Mouse (Mus musculus): ENCODE measurements around the gene Srebf1.

Gene Srebf1

DNA sequence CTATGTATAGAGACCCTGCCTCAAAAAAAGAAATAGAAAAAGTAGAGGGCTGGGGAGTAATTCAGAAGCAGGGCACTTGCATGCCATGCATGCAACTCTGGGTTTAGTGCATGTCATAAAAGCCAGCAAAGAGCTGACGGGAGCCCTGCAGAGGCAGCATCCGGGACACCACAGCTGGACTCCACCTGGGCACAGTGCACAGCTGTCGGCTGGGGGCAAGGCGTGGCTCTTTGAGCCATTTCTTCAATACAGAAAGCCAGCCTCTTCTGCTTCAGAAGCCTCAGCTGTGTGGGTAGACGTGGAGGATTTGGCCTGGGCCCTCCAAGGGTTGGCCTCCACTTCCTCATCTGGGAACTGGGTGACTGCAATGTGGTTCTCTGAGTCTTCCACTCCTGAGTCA is 13.0 kb upstream of the Srebf1 start:
- no peak for DNase-seq (ENCODE audit: low read depth, low spot score)

DNA sequence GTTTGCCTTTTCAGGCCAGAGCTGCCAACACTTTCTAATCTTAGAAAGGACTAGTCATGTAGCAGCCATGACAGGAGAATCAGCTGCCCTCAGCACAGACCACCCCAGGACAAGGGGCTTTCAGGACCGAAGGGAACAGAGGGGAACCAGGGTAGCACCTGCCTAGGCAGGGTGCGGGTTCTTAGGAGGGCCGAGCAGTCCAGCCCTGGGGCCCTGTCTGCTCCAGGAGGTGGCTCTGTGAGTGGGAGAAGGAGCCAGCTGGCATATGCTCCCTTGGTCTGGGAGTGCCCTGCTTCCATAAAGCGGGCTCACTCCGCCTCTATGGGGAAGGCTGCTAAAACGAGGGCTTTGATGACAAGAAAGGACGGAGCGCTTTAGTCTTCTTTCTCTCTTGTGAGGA is 10.9 kb upstream of the Srebf1 start:
- DNase-seq (ENCODE audit: low read depth, low spot score), result no peak

DNA sequence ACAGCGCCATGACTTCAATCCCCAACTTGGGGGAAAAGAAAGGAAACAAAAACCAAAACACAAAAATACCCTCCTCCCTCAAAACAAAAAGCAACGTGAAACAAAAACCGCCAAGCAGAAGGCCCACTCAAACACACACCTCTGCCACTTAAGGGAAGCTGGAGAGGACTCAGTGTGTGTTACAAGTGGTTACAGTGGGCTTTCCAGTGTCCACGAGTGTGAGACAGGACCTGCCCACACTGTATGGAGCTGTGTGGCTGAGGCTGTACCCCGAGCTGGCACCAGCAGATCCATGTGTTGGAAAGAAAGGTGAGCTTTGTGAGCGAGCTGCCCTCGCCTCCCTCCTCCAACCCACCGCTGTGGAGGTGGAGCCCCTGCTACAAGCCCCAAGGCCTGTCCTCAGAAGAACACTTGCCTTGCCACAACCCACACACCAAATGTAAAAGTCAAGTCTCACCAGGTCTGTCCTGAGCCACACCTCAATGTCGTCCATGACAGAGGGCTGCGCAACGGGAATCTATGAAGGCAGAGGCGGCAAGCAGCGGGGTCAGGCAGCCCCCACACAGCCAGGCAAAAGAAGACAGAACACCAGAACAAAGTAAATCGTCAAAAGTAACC is 10.2 kb upstream of the Srebf1 start:
- DNase-seq (ENCODE audit: low read depth, low spot score), result no peak

DNA sequence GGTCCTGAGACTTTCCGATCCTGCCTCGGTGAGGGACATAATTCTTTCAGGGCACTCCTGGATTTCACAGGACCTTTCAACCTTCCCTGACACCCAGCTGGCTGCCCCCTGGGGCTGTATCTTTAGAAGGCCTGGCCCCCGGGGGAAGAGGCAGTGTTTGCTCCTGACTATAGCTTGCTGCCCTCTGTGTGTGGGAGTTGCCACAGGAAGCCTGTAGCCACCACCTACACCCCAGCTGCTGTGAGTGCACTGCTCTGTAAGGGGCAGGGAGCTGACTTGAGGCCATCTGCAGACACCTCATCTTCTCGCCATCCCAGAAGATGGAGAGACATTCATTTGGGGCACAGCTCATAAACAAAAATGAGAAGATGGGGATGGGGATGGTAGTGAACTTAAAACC is 9.6 kb upstream of the Srebf1 start:
- DNase-seq (ENCODE audit: low read depth, low spot score), result no peak

DNA sequence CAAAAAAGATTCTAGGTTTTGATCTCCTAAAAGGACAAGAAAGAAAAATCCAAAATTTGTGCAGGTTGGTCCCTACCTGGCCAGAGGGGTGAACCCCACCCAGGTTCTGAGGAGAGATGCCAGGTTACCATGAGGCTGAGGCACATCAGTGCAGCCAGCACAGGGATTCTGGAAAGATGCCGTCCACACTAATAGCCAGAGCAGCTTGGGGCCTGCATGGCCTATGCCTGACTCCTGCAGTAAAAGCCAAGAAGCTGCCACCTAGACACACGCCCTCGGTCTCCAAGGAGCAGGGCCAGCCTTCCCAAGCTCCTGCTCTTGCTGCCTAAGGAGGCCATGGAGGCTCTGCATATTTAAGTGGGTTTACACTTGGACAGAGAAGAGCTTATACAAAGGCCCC is 8.9 kb upstream of the Srebf1 start:
- DNase-seq (ENCODE audit: low read depth, low spot score), result no peak

DNA sequence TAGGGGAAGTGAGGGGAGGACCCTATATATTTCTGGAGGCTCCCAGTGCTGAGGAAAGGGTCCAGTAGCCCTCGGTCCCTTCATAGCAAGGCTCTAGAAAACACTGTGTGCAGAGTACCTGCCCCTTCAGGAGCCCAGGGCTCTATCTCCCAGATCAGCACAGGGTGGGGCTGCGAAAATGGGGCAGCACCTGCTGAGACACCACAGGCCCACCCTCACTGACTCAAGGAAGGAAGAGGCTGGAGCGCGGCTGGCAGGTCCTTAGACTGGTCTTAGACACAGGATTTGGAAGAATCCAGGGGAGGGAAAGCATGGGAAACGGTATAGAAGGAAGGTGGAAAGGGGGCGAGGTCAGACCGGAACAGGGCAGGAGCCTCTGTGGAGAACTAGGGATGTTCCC is 8.1 kb upstream of the Srebf1 start:
- no peak for DNase-seq (ENCODE audit: low read depth, low spot score)

DNA sequence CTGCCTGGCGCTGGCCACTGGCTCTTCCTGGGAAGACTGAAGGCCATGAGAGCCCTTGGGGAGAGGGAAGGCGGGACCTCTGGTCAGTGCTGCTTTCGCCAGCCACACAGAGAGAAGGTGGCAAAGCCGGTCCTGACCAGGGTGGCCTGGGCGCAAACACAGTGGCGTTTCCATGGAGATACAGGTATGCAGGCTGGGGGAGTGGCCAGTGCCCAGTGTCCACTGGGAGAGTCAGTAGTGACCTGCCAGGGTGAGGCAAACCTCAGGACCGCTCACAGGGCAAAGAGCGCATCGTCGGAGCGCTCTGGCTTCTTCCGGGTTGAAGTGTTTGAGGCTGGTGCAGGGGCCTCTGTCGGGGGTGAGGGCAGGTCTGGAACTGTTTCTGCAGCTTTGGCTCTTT is 7.4 kb upstream of the Srebf1 start:
- no peak for DNase-seq (ENCODE audit: low read depth, low spot score)

DNA sequence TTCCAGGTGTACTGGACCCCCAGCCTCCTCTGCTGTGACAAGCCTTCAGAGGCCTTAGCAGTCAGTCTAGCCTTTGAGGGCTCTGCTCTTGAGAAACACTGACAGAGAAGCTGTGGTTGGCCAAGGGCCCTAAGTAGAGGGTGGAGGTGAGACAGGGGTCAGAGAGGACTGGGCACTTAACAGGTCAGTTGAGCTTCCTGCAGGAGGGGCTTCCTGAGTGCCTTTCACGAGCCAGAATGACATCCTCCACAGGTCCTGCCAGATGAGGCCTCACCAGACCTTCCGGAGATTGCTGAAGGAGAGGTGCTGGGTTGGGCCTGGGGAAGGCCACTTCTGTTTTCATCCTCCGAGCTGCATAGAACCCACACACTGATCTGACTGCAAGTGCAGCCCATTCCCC is 6.1 kb upstream of the Srebf1 start:
- no peak for DNase-seq (ENCODE audit: low read depth, low spot score)

DNA sequence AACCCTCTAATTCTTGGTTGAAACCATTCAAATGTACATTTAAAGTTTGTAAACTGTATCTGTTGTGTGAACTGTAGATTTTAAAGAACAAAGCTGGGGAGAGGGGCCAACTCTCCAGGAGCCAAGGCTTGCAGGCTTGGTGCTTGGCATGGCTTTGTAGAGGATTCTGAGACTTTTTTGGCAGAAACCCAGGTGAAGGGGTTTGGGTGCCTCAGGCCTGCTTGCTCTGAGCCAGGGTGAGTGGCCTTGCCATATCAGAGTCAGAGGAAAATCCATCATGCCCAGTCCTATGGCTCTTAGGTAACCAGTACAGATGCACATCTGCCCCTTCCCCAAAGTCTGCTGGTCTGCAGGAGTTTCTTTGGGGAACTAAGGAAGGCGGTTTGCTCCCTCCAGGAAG is 3.5 kb upstream of the Srebf1 start:
- no peak for DNase-seq (ENCODE audit: low read depth, low spot score)

DNA sequence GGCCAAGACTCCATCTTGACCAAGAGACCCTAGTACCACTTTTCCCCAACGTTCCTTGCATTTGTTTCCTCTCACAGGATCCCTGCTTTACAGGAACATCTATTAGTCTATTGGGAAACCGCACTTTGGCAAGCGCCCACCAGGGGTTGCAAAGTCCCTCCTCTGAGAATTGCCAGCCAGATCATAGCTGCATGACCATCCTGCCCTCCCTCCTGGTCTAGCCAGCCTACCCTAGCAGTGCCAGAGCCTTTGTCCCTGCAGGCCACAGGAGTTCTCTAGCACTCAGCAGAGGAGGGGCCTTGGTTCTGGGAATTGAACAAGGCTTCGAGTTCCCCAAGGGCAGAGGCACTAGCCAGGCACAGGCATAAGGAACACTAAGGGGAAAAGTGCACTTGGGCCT is 2.3 kb upstream of the Srebf1 start:
- no peak for DNase-seq (ENCODE audit: low read depth, low spot score)

DNA sequence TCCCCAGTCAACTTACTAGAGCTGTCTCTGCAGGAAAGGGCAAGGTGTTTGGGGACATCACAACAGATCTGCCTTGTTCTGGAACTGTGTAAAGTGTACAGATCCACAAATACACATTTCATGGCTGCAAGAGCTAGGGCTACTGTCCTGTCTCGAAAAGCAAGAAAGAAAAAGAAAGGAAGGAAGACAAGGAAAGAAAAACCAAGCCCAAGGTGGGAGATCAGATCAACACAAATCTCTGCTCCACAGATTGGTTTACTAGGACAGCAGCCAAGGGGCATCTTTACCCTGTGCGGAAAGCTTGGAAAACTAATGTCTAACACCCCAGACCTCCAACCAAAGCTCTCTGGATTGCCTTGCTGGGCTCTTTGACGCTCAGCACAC is 304 bp downstream of the Srebf1 start:
- DNase-seq (ENCODE audit: low read depth, low spot score), result no peak

DNA sequence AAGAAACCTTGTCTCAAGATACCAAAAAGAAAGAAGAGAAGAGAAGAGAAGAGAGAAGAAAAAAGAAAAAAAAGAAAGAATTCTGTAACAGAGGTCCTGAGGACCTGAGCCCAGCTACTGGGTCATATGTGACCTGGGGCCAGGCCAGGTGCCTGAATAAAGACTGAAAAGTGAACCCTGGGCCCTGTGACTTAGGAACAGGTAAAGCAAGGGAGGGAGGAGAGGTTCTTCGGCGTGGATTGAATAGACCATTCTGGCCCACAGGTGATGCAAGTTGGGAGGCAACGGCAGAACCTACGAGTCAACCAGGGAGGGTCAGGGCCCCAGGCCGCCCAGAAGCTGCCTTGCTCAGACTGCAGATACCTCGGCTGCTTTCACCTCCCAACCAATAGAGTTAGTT is 956 bp downstream of the Srebf1 start:
- DNase-seq (ENCODE audit: low read depth, low spot score), result no peak

DNA sequence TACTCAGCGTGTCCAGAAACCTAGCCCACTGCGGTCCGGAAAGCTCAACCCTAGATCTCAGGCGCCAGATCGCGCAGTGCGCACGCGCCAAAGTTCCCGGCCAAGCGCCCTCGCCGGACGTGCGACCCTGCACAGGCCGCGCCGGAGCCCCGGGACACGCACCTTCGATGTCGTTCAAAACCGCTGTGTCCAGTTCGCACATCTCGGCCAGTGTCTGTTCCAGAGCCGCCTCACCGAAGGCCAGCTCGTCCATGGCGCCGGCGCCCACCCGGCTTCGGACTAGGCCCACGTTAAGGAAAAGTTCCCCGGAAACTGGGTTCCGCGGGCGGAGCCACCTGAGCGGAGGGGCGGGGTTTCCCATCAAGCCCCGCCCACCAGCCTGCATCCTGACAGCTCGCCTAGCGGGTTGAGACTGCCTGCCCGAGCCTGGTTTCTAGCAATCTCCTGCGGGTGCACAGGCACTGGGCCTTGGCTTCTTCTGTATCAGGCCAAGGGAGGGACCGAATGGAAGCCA is 2.0 kb downstream of the Srebf1 start:
- peak; percentile 81 for DNase-seq (ENCODE audit: low read depth, low spot score)

DNA sequence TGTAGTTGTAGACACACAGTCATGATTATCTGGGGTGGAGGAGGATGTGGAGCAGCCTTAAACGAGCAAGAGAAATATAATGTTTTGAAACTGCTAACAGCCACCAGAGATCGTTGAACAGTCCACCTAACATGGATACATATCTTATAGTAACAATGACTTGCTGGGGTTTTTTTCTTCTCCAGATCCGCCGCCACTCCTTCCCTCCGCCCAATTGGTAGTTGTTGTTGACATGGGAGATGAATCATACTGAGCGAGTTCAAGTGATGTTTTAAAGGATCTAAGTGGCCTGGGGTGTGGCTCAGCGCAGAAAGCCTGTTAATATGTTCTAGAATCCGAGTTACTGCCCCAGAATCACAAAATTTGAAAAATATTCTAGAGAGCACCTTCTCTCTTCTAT is 2.8 kb downstream of the Srebf1 start:
- no peak for DNase-seq (ENCODE audit: low read depth, low spot score)

DNA sequence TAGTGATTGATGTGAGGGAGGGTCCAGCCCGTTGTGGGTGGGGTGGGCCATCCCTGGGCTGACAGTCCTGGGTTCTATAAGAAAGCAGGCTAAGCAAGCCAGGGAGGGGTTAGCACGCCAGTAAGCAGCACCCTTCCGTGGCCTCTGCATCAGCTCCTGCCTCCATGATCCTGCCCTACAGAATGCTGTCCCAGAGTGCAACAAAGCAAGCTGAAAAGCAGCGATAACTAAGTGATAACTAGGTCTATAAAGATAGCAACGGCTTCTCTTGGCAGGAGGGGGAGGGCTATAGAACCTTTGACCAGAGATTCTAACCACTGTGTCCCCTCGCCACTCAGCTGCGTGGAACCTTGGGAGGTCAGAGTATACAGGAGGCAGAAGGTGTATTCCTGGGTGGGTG is 4.9 kb downstream of the Srebf1 start:
- no peak for DNase-seq (ENCODE audit: low read depth, low spot score)

DNA sequence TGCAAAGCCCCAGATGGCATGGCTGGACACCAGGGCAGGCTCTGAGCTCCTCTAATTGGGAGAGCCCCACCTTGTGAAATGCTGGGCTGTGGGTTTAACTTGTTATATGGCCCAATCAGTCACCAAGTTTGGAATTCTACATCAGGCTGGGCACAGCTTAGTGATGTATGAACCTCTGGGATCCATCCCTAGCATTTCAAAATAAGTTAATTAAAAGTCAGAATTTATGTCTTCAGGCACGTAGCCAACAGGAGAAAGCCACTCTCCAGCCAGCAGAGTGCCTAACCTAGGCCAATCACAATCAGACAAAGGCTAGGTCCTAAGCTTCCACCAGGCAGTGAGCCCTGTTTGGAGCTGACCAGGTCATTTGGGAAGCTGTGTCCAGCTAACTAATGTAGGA is 5.7 kb downstream of the Srebf1 start:
- DNase-seq (ENCODE audit: low read depth, low spot score), result no peak

DNA sequence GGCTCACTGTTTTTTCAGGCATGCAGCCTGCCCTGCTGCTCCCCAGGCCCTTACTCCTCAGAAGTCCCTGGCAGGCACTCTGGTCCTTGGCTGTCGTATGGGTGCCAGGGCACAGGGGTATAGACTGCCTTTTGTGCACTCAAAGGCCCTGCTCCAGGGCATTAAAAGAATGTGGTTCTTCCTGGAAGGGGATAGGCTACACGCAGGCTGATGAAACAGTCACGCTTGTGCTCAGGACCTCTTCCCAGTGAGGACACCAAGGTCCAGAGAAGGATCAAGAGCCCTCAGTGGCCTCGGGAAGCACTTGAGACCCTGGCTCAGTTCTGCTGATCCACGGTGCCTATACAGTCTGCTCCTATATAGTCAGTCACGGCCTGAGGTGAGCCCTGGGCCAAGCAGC is 9.1 kb downstream of the Srebf1 start:
- DNase-seq (ENCODE audit: low read depth, low spot score), result no peak

DNA sequence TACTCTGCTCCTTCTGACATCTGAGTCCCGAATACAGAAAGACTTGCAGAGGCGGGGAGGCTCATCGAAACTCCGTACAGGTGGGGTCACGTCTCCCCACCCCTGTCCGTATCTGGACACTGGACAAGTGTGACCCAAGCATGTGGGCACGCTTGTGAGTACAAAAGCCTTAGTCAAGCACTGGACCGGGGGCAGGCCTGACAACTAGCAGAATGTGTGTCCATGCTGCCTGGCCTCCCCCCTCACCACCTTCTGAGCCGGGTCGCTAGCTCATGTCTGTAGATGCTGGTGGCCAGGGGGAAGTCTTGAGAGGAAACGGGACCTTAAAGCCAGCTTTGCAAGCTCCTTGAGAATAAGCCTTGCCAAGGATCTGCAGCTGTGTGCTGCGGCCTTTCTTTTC is 10.6 kb downstream of the Srebf1 start:
- DNase-seq (ENCODE audit: low read depth, low spot score), result no peak

DNA sequence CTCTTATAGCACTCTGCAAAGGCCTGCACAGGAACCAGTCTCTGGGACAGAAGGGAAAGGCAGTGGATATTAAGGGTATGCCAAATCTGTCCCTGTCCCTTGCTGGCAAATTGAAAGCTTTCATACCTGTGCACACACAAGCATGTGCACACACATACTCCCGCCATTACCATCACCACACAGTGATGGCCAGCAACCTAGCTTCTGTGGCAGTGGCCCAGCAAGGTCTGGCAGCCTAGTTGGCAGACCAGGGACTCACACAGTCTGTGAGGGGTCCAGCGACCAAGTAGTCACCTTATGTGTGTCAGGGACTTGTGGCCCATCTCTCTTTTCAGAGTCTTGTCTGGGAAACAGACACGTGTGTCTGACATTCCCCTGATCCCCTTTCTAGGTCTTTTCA is 11.2 kb downstream of the Srebf1 start:
- DNase-seq (ENCODE audit: low read depth, low spot score), result no peak

DNA sequence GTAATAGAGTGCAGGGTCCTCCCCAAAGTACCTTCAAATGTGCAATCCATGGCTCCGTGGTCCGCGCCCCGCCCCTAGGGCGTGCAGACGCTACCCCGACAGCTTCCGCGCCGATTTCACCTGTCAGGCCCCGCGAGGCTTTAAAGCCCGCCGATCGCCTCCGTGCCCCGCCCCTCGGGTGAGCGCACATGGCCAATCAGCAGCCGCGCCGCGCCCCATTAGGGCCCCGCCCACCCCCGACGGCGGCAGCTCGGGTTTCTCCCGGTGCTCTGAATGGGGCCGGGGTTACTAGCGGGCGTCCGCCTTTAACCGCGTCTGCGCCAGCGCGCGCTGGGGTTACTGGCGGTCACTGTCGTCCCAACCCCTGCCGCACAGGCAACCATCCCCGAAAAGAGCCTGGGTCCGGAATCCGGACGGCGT is 12.1 kb downstream of the Srebf1 start:
- DNase-seq (ENCODE audit: low read depth, low spot score), result peak; percentile 78

DNA sequence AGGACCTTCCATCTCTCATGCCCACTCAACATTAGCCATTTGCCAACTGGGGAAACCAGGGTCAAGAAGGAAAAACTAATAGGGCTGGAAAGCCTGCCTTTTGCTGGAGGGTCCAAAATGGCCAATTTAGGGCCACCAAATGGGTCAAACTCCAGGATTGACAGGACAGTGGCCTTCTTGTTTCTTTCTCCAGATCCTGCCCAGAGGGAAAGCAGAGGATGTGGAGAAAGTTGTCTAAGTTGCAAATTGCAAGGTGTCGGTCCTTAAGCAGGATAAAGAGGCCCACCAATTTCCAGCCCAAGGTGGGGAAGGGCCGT is 12.5 kb downstream of the Srebf1 start:
- DNase-seq (ENCODE audit: low read depth, low spot score), result no peak

DNA sequence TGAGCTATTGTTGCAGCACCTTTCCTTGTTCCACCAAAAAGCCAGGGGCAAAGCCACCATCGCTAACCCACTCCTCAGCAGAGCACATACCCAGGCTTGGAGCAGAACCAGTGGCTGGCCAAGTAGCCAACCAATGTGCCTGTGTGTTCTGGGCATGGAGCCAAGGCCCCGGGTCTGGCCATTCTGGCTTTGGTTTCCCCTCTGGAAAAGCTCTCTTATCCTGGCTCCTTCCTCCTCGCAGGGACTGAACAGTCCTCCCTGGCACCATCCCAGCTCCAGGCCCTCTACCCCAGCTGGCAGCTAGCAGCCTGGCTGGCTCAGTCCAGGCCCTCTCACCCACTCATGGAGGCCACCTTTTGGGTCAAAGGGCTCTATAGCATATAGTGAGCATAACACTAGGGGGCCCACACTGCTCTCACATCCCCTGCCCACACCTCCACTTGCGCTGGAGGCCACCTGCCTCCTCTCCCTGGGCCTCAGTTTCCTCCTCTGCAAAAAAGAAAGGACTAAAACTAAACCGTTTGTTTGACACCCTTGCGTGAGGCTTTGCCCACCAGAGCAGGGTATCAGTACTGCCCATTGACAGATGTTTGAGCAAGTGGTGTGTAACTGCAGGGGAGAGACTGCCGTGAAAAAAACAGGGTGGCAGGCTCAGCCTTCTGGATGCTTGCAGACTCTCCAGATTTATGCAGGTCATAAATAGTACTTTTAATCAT is 13.0 kb downstream of the Srebf1 start:
- DNase-seq (ENCODE audit: low read depth, low spot score), result no peak

DNA sequence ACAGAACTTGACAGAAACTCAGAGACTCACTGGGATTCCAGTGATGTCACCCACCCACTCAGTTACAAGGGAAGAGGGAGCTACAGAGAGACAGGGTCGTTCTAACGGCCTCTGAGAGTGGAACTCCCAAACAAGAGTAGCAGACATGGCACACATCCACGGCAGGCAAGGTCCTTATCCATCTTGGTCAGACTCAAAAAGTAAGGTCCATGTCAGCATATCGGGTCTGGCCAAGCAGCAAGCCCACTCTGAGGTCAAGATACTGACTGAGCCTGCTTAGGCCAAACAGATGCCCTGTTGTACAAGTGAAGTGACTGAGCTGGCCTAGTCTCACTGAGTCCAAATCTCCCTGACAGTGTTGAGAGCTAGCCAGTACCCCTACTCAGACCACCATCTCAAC is 13.7 kb downstream of the Srebf1 start:
- DNase-seq (ENCODE audit: low read depth, low spot score), result no peak

DNA sequence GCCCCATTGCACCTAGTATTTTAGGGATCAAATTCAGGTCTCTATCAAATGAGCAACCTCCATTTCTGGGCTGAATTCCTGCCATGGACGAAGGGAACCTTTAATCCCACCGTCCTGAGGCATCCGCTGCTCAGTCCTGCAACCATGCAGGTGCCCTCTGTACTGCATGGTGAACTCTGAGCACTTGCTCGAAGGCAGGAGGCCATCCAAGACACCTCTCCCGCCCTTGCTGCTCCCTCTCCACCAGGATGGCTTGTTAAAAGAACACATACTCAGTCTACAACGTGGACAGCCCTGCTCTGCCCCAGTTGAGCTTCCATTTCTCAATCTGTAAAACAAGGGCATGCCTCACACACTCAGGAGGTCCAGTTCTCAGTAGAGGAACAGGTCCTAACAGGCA is 14.2 kb downstream of the Srebf1 start:
- no peak for DNase-seq (ENCODE audit: low read depth, low spot score)

All from retina, adult 2 months (tissue).